Mouse (Mus musculus) limb, embryonic 12.5 days (tissue): ENCODE results near the gene Esrrb. TPM values are rescaled to one million over a fixed set of nuclear protein-coding genes. Genes with fewer than 3 reads are reported as not detected.

Experiments used
- ATAC-seq: fragments of 200-750 bp; cut with Nextera tagmentation; 2 replicates; pipeline ENCODE4 v1.8.0; 2017; ENCODE audit warnings: low read depth, moderate TSS enrichment; ENCODE audit not compliant: insufficient number of reproducible peaks, insufficient read depth, low FRiP score, low TSS enrichment
- H3K27ac ChIP-seq: fragments of 300-500 bp; sonication (generic); 2 replicates; pipeline ENCODE4 v1.5.1; 2016; ENCODE audit warnings: mild to moderate bottlenecking, moderate library complexity
- H3K27me3 ChIP-seq: fragments of 300-500 bp; sonication (generic); 2 replicates; pipeline ENCODE4 v1.6.1; 2016; ENCODE audit warnings: mild to moderate bottlenecking, moderate library complexity
- H3K36me3 ChIP-seq: fragments of 300-500 bp; sonication (generic); 2 replicates; pipeline ENCODE4 v1.6.1; 2016; ENCODE audit warnings: mild to moderate bottlenecking, moderate library complexity
- H3K4me1 ChIP-seq: fragments of 300-500 bp; sonication (generic); replicated peaks from 2 replicates; pipeline ENCODE4 v1.6.1; 2016
- H3K4me2 ChIP-seq: fragments of 300-500 bp; sonication (generic); 2 replicates; pipeline ENCODE4 v1.6.1; 2016; ENCODE audit warnings: mild to moderate bottlenecking, moderate library complexity
- H3K4me3 ChIP-seq: fragments of 300-500 bp; sonication (generic); replicated peaks from 2 replicates; pipeline ENCODE4 v1.5.1; 2016; ENCODE audit warnings: mild to moderate bottlenecking
- H3K9ac ChIP-seq: fragments of 300-500 bp; sonication (generic); replicated peaks from 2 replicates; pipeline ENCODE4 v1.6.1; 2016; ENCODE audit warnings: mild to moderate bottlenecking, moderate library complexity
- H3K9me3 ChIP-seq: fragments of 300-500 bp; sonication (generic); 2 replicates; pipeline ENCODE4 v1.6.1; 2016; ENCODE audit warnings: mild to moderate bottlenecking, moderate library complexity
- WGBS: fragments of 180-500 bp; shearing (Covaris S2); methylation state at CpG from one replicate; pipeline ENCODE4 v1.1.7; 2016; 5-methylcytosine and 5-hydroxymethylcytosine counted together
- polyA plus RNA-seq: library from polyadenylated mRNA; unstranded; fragments of >200 nt; fragmentation: Nextera tagmentation; extraction: Ambion mirVana; gene quantifications from 2 replicates; pipeline ENCODE4 v1.2.1, GENCODE M21; 2016

Gene Esrrb
- polyA plus RNA-seq, 1 experiment from 2014 or later, result 0.74 TPM

DNA sequence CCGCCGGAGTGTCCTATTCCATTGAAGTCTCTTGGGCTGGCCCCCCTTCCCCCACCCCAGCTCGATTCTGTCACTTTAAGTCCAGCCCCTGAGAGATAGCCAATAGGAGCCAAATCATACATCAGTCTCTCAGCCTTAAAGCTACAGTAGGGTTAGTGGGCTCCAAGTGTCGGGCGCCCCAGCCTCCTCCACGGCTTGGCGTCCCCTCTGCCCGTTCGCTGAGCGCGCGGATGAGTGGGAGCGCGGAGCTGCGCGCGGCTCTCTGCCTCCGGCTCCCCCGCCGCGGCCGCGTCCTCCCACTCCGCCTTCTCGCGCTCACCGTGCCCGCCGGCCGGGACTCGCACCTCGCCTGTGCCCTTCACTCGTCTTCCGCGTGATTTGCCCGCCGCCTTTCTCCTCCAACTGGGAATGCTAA lies 60.6 kb downstream of the Esrrb start:
- H3K9ac ChIP-seq, result peak overlapping the region; percentile 18; the same call in 1 of the 2 replicates
- H3K9me3 ChIP-seq, result no peaks in the 10 kb centered on the region
- no peak overlapping the region for H3K27ac ChIP-seq
- H3K27me3 ChIP-seq, result peaks cover 93% of the 10 kb centered on the region
- peaks cover 18% of the 10 kb centered on the region for H3K4me1 ChIP-seq
- H3K4me3 ChIP-seq, result peak overlapping the region; percentile 45
- peak; percentile 40; the same call in 1 of the 2 replicates for ATAC-seq
- H3K36me3 ChIP-seq, result no peaks in the 10 kb centered on the region
- peak overlapping the region; percentile 72 for H3K4me2 ChIP-seq
- 0% methylated on average over 37 of the region's 37 CpGs for WGBS

DNA sequence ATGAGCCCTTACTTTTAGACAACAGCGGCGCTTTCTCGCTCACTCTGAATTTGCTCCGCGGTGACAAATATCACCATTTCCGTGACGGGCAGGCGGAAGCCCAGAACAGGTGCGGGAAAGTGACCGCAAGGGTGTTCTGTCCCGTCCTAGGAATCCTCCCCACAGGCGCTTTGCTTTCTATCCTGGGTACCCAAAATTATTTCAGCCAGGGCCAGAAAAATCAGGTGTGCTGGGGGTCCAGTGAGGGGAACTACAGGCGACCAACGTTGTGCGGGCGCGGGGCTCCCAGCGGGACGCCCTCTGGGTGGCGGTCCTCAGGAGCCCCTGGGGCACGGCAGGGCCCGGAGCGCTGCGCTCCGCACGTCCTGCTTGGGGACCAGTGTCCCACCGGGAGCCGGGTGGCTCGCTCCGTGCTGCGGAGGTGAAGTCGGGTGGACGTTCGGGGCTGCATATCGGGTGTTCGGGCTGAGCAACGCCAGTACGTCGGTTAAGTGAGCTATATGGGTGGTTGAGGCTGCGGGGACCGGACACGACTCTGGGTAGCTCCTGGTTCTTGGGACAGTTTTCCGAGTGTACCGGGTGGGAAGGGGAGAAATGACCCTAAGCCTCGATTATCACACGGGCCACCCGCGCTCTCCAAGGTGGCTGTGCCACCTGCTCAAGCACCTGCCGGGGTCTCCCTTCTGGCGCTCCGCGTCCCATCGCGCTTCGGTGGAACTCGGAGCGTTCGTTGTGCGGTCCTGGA lies 61.4 kb downstream of the Esrrb start:
- H3K4me2 ChIP-seq, result peak overlapping the region; percentile 72
- no peak overlapping the region for H3K9ac ChIP-seq
- 2% methylated on average over 59 of the region's 59 CpGs for WGBS
- peak overlapping the region; percentile 45 for H3K4me3 ChIP-seq
- H3K36me3 ChIP-seq, result no peaks in the 10 kb centered on the region
- no peak overlapping the region for H3K27ac ChIP-seq
- H3K9me3 ChIP-seq, result no peaks in the 10 kb centered on the region
- ATAC-seq, result no peak
- H3K27me3 ChIP-seq, result peaks cover 99% of the 10 kb centered on the region
- H3K4me1 ChIP-seq, result peaks cover 18% of the 10 kb centered on the region

DNA sequence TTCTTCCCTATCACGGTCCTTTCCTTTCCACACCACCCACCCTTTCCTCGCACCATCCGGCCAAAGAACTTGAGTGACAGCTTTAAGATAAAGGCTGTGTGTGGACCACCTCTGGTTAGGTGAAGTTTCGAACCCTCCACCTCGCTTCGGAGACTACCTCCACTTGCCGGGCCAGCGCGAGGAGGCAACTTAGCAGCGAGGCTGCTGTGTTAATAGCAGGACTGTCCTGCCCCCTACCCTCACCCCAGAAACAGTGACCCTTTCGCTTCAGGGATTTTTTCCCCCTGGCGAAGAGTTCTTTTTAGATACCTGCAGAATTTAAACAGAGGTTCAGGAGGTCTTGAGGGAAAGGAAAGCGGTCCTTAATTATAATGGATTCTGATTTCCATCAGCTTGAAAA lies 62.2 kb downstream of the Esrrb start:
- no peak overlapping the region for H3K4me2 ChIP-seq
- H3K4me1 ChIP-seq, result peaks cover 18% of the 10 kb centered on the region
- H3K4me3 ChIP-seq, result no peak overlapping the region
- H3K9me3 ChIP-seq, result no peaks in the 10 kb centered on the region
- peaks cover 91% of the 10 kb centered on the region for H3K27me3 ChIP-seq
- no peaks in the 10 kb centered on the region for H3K36me3 ChIP-seq
- ATAC-seq, result no peak
- WGBS, result 6% methylated on average over 13 of the region's 13 CpGs
- H3K27ac ChIP-seq, result no peak overlapping the region
- H3K9ac ChIP-seq, result no peak overlapping the region

DNA sequence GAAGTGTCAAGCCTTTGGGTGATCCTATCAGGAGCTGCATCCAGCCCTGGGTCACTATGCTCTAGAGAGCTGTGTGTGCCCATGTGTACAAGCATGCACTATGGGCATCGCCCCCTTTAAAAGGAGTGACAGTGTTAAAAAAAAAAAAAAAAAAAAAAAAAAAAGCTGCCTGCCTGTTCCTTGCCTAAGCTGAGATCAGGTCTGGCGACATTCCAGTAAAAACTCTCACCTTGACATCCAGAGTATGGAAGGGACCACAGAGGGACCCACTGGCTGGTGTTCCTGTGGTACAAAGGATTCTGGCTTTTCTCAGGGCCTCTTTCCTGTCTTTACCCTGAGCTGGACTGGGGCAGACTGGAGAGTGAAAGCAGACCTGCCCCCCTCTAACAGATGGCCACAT lies 66.7 kb downstream of the Esrrb start:
- Histone ChIP-seq H3K9ac (no peak overlapping the region), H3K4me2 (no peak overlapping the region), H3K9me3 (no peaks in the 10 kb centered on the region), H3K4me3 (no peak overlapping the region), H3K36me3 (no peaks in the 10 kb centered on the region), H3K27ac (no peak overlapping the region), H3K4me1 (peaks cover under 1% of the 10 kb centered on the region), H3K27me3 (peaks cover 61% of the 10 kb centered on the region)
- no peak for ATAC-seq
- WGBS, result 58% methylated on average over 2 of the region's 2 CpGs

DNA sequence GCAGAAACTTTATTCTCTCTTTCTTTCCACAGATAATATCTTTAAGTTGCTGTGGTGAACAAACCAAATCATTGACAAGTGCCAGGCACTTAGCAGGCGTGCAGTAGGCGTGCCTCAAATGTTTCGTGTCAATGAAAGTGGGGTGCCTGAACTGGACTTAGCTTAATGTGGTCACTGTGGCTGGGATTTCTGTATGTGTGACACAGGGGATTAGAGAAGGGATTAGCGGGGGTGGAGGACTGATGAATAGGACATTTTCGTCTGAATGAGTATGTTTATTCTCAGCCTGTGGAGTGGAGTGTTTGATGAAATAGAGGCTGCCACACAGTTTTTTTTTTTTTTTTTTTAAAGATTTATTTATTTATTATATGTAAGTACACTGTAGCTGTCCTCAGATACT lies 70.8 kb downstream of the Esrrb start:
- Histone ChIP-seq H3K9me3 (no peaks in the 10 kb centered on the region), H3K27me3 (peaks cover 38% of the 10 kb centered on the region), H3K27ac (no peak overlapping the region), H3K4me1 (no peaks in the 10 kb centered on the region), H3K4me2 (no peak overlapping the region), H3K9ac (no peak overlapping the region), H3K36me3 (no peaks in the 10 kb centered on the region), H3K4me3 (no peak overlapping the region)
- no peak for ATAC-seq
- WGBS, result 80% methylated on average over 5 of the region's 5 CpGs

DNA sequence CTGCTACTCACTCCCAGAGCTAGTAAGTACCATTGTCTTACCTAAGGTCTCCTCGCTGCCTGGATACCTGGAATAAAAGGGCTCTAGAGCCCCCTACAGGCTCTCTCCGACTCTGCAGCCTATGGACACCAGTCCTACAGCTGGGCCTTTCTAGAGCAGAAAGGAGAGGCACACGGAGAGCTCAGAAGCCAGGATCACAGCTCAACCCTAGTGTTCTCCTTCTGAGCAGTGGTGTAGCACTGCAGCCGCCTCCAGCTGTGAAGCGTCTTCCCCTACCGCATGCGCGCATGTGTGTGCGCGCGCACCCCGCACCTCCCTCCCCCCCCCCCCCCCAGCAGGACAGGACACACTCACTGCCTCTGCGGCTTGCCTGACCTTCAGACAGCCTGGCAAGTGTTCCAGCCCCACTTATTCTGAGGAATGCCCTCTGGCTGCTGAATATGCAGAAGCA lies 72.5 kb downstream of the Esrrb start:
- Histone ChIP-seq H3K4me2 (peak overlapping the region; percentile 55), H3K27me3 (peaks cover 33% of the 10 kb centered on the region), H3K36me3 (no peaks in the 10 kb centered on the region), H3K4me3 (peak overlapping the region; percentile 22; the same call in 1 of the 2 replicates), H3K27ac (no peak overlapping the region), H3K9ac (no peak overlapping the region), H3K4me1 (no peaks in the 10 kb centered on the region), H3K9me3 (no peaks in the 10 kb centered on the region)
- no peak; the same call in 1 of the 2 replicates for ATAC-seq
- 3% methylated on average over 13 of the region's 13 CpGs for WGBS

DNA sequence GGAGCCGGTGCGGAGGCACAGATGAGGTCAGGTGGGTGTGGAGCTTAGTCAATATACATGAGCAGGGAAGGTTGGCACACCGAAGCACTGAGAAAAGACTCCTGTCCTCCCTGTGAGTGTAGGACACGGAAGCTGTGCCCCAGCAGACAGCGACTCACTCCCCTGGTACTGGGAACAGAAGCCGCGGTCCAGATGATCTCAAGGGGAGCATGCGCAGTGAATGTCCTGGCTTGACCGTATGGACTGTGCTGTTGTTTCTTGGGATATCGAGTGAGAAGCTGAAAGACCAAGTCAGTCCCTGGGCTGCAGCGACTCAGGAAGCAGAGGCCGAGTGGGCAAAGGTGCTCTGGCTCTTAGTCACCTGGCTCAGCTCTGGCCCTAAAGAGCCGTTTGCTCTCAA lies 74.7 kb downstream of the Esrrb start:
- Histone ChIP-seq H3K4me1 (no peaks in the 10 kb centered on the region), H3K27ac (no peak overlapping the region), H3K4me3 (no peak overlapping the region), H3K9ac (no peak overlapping the region), H3K27me3 (peaks cover 26% of the 10 kb centered on the region), H3K36me3 (no peaks in the 10 kb centered on the region), H3K4me2 (no peak overlapping the region), H3K9me3 (no peaks in the 10 kb centered on the region)
- WGBS, result 85% methylated on average over 13 of the region's 13 CpGs
- no peak for ATAC-seq

DNA sequence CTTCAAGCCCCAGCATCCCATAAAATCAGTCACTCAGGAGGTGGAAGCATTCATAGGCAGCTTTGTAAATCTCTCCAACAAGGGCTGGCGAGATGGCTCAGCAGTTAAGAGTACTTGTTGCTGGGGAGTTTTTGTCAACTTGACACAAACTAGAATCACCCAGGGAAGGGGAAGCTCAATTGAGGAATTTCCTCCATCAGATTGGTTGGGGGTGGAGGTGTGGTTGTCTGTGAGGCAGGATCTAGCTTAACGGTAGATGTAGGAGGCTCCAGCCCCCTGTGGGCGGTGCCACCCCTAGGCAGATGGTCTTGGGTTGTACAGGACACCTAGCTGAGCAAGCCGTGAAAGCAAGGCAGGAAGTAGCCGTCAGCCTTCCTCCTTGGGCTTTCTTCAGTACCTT lies 89.9 kb downstream of the Esrrb start:
- ATAC-seq, result no peak
- WGBS, result 78% methylated on average over 5 of the region's 5 CpGs
- Histone ChIP-seq H3K4me2 (no peak overlapping the region), H3K4me3 (no peak overlapping the region), H3K27me3 (no peaks in the 10 kb centered on the region), H3K27ac (no peak overlapping the region), H3K9ac (no peak overlapping the region), H3K4me1 (no peaks in the 10 kb centered on the region), H3K9me3 (no peaks in the 10 kb centered on the region), H3K36me3 (no peaks in the 10 kb centered on the region)

DNA sequence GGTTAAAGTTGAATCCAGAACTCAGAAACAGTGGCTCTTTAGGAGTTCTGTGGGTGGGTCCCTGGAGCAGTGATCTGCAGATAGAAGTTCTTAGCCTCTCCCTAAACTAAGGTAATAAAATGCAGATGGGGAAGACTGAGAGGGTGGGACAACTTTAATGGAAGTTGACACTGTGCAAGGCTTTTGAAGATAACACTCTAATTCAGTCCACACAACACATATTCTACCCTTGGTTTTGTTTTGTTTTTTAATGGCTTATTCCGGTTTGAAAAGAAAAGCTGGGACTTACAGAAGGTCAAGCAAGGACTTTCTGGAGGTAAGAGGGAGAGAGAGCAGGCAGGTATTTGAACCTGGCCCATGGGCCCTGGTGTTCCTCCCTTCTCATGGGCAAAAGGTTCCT lies 94.1 kb downstream of the Esrrb start:
- Histone ChIP-seq H3K27ac (no peak overlapping the region), H3K4me3 (no peak overlapping the region), H3K4me1 (no peaks in the 10 kb centered on the region), H3K27me3 (no peaks in the 10 kb centered on the region), H3K36me3 (no peaks in the 10 kb centered on the region), H3K9ac (no peak overlapping the region), H3K4me2 (no peak overlapping the region), H3K9me3 (0 out of 2 replicates have a peak, but pooled peaks cover 3% of the 10 kb centered on the region)
- no peak for ATAC-seq
- WGBS, result 42% methylated on average over 1 of the region's 1 CpGs

DNA sequence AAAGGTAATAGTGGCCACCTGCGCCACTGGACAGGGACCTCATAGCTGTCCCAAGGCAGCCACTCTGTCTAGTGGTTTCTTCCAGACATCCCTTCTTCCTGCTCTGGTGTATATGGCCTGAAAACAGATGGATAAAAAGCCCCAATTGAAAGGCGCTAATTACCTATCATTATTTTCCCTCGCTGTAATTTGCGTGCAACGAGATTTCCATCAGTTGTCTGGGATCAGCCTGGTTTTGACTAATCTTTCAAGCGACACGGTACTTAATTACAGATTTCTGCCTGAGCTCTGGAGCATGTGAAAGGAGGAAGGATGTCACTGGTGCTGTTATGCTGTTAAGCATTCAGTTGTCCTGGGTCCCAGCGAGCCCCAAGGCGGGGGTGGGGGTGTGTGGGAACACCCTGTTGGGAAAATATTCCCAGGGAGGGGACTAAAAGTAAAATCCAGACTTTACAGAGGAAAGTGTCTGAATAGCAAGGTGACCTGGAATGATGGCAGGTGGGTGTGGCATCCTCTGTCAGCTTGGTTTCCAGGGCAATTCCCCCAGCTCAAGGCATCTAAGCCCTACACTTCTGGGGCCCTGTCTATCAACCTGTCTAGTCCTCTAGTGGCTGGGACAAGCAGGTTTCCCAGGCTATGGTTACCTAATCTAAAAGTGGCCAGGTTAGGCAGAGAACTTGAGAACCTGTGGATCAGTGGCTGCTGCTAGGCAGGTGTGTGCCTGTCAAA lies 102.0 kb downstream of the Esrrb start:
- 0 out of 2 replicates have a peak, but pooled peaks cover 4% of the 10 kb centered on the region for H3K27me3 ChIP-seq
- no peak overlapping the region for H3K9ac ChIP-seq
- H3K4me2 ChIP-seq, result no peak overlapping the region
- 0 out of 2 replicates have a peak, but pooled peaks cover 4% of the 10 kb centered on the region for H3K9me3 ChIP-seq
- no peaks in the 10 kb centered on the region for H3K36me3 ChIP-seq
- WGBS, result 66% methylated on average over 9 of the region's 9 CpGs
- H3K4me1 ChIP-seq, result no peaks in the 10 kb centered on the region
- ATAC-seq, result no peak
- no peak overlapping the region for H3K27ac ChIP-seq
- H3K4me3 ChIP-seq, result no peak overlapping the region

DNA sequence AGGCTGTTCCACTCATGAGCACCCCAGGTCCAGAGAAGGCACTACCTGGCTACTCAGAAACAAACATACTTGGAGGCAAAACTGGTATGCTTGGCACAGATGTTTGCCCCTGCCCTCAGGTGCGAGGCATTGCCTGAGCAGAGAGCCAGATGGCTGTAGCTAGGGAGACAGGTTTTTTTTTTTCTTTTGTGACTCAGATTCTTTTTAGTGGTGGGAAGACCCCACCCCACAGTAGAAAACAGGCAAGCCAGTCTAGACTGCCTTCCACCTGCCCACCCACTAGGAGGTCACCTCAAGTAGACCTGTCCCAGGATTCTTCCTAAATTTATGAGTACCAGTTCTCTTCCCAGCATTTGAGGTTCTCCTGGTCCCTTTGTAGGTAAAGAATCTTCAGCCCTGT lies 103.5 kb downstream of the Esrrb start:
- Histone ChIP-seq H3K4me3 (no peak overlapping the region), H3K27me3 (peaks cover 8% of the 10 kb centered on the region; the same call in 1 of the 2 replicates), H3K9me3 (0 out of 2 replicates have a peak, but pooled peaks cover 4% of the 10 kb centered on the region), H3K27ac (no peak overlapping the region), H3K9ac (no peak overlapping the region), H3K4me1 (no peaks in the 10 kb centered on the region), H3K4me2 (no peak overlapping the region), H3K36me3 (no peaks in the 10 kb centered on the region)
- ATAC-seq, result no peak
- 88% methylated on average over 1 of the region's 1 CpGs for WGBS
